9 mouse cellular contexts compared by ENCODE assay signal in genomic region chr5:125390906-125391477, GRCm38 (mm10). TPM values are rescaled to one million over a fixed set of nuclear protein-coding genes. Genes with fewer than 3 reads are reported as not detected.
DNase-seq lines count a peak whose midpoint lies in the region; ATAC-seq and TF ChIP-seq lines count a peak whose summit lies in the region.
"Had no signal": no experiment of that assay in that cellular context is flagged by ENCODE, and none has a peak within 500 bp of the region (broad histone marks: within the 10 kb centered on the region; RNA-seq: fewer than 3 reads in every experiment).

No protein-coding gene starts in this region.

- DNase-seq in heart, adult 2 months: no peak
- no peak for DNase-seq in heart, adult 8-10 months (ENCODE audit: low spot score)
- DNase-seq in lung, postnatal 0 days (ENCODE audit: low spot score): no peak
- DNase-seq in lung, postnatal 10 days: no peak
- DNase-seq in hindbrain, postnatal 0 days (ENCODE audit: low spot score): no peak
- no peak for DNase-seq in retina, embryonic 14.5 days (ENCODE audit: low spot score)

- H3K79me2 ChIP-seq in heart, adult 2 months (replicated peaks; ENCODE audit: control insufficient read depth, insufficient read depth, low read length): peaks cover 8% of the 10 kb centered on the region; the same call in 1 of the 2 replicates

- 77% methylated on average over 3 of the region's 3 CpGs for WGBS in heart, adult 2 months
- 80% methylated on average over 3 of the region's 3 CpGs for WGBS in lung, postnatal 0 days
- WGBS in hindbrain, postnatal 0 days: 87% methylated on average over 3 of the region's 3 CpGs
- 97% methylated on average over 3 of the region's 3 CpGs for WGBS in neural tube, embryonic 15.5 days

- H3K27me3 ChIP-seq in heart, adult 2 months (ENCODE audit: control insufficient read depth, insufficient read depth, low read length): no peaks in the 10 kb centered on the region
- no peaks in the 10 kb centered on the region for H3K27me3 ChIP-seq in lung, postnatal 0 days (replicated peaks; ENCODE audit: insufficient read depth, low read length)
- no peaks in the 10 kb centered on the region for H3K27me3 ChIP-seq in hindbrain, postnatal 0 days (ENCODE audit: insufficient read depth, low read length)
- no peaks in the 10 kb centered on the region for H3K27me3 ChIP-seq in neural tube, embryonic 15.5 days (replicated peaks)
- H3K27me3 ChIP-seq: limb, embryonic 12.5 days had no signal

- no peak for ATAC-seq in lung, postnatal 0 days
- ATAC-seq in hindbrain, postnatal 0 days: no peak
- no peak for ATAC-seq in neural tube, embryonic 15.5 days (ENCODE audit: low FRiP score)
- no peak for ATAC-seq in granulocyte monocyte progenitor cell, adult 5-6 weeks (replicated peaks; ENCODE audit: poor library complexity, severe bottlenecking)

- H3K4me2 ChIP-seq in lung, postnatal 0 days (replicated peaks; ENCODE audit: low read depth, low read length): no peak overlapping the region
- H3K4me2 ChIP-seq in hindbrain, postnatal 0 days (ENCODE audit: low read depth, low read length): no peak overlapping the region
- no peak overlapping the region for H3K4me2 ChIP-seq in neural tube, embryonic 15.5 days

- H3K9me3 ChIP-seq in lung, postnatal 0 days (ENCODE audit: low read length): no peaks in the 10 kb centered on the region
- H3K9me3 ChIP-seq in hindbrain, postnatal 0 days (ENCODE audit: low read length): no peaks in the 10 kb centered on the region
- H3K9me3 ChIP-seq in neural tube, embryonic 15.5 days (replicated peaks): no peaks in the 10 kb centered on the region
- H3K9me3 ChIP-seq: limb, embryonic 12.5 days had no signal

- H3K4me1 ChIP-seq in heart, adult 2 months (ENCODE audit: control insufficient read depth, insufficient read depth, low read length): peaks cover 12% of the 10 kb centered on the region
- H3K4me1 ChIP-seq in lung, postnatal 0 days (ENCODE audit: insufficient read depth, low read depth, low read length): peaks cover 17% of the 10 kb centered on the region; the same call in 1 of the 2 replicates
- peaks cover 18% of the 10 kb centered on the region for H3K4me1 ChIP-seq in hindbrain, postnatal 0 days (ENCODE audit: insufficient read depth, low read length)
- peaks cover 49% of the 10 kb centered on the region for H3K4me1 ChIP-seq in neural tube, embryonic 15.5 days

- no peak for TF ChIP-seq POLR2A in heart, adult 2 months (IDR thresholded peaks at IDR 0.05; ENCODE audit: insufficient read depth, low read depth, low read length)

- no peak for TF ChIP-seq EP300 in heart, adult 2 months (IDR thresholded peaks at IDR 0.05; ENCODE audit: insufficient read depth, low read depth, low read length)
- no peak for TF ChIP-seq EP300 in lung, postnatal 0 days (IDR thresholded peaks at IDR 0.05)

- H3K36me3 ChIP-seq in heart, adult 2 months (ENCODE audit: control insufficient read depth, insufficient read depth, low read length): peaks cover 14% of the 10 kb centered on the region
- H3K36me3 ChIP-seq in lung, postnatal 0 days (ENCODE audit: insufficient read depth, low read length): peaks cover 5% of the 10 kb centered on the region; the same call in 1 of the 2 replicates
- no peaks in the 10 kb centered on the region for H3K36me3 ChIP-seq in hindbrain, postnatal 0 days (ENCODE audit: insufficient read depth, low read length)
- peaks cover under 1% of the 10 kb centered on the region; the same call in 1 of the 2 replicates for H3K36me3 ChIP-seq in neural tube, embryonic 15.5 days

- peak overlapping the region; percentile 23 for H3K9ac ChIP-seq in heart, adult 2 months (ENCODE audit: low read depth, low read length)
- no peak overlapping the region for H3K9ac ChIP-seq in lung, postnatal 0 days (replicated peaks; ENCODE audit: low read depth)
- H3K9ac ChIP-seq in hindbrain, postnatal 0 days (replicated peaks; ENCODE audit: low read length): no peak overlapping the region
- H3K9ac ChIP-seq in neural tube, embryonic 15.5 days (replicated peaks): no peak overlapping the region
- H3K9ac ChIP-seq: limb, embryonic 12.5 days had no signal

- intact Hi-C loops in heart, adult 2 months (cut with DNase I): no loop called here

- no peak overlapping the region for H3K4me3 ChIP-seq in heart, adult 2 months
- no peak overlapping the region for H3K4me3 ChIP-seq in lung, postnatal 0 days (ENCODE audit: low read depth, low read length)
- no peak overlapping the region for H3K4me3 ChIP-seq in hindbrain, postnatal 0 days (ENCODE audit: low read length)
- H3K4me3 ChIP-seq in neural tube, embryonic 15.5 days (replicated peaks): no peak overlapping the region

- TF ChIP-seq CTCF in heart, adult 2 months (IDR thresholded peaks at IDR 0.05): no peak
- TF ChIP-seq CTCF in lung, postnatal 0 days (IDR thresholded peaks at IDR 0.05): no peak
- no peak for TF ChIP-seq CTCF in hindbrain, postnatal 0 days (IDR thresholded peaks at IDR 0.05; ENCODE audit: low read depth)

- H3K27ac ChIP-seq in heart, adult 2 months: peak overlapping the region; percentile 99
- peak overlapping the region; percentile 99 for H3K27ac ChIP-seq in lung, postnatal 0 days (ENCODE audit: low read length)
- peak overlapping the region; percentile 99; the same call in 1 of the 2 replicates for H3K27ac ChIP-seq in hindbrain, postnatal 0 days
- H3K27ac ChIP-seq in neural tube, embryonic 15.5 days (replicated peaks): peak overlapping the region; percentile 98; the same call in 1 of the 2 replicates

RNA-seq across cellular contexts. Expression of gene Ubc, which starts 1.0 kb away (rescaled TPM):
- 1,000 to 10,000 TPM in 1 of 2 experiments, 100 to 1,000 TPM in 1; 894 to 1,473 TPM for total RNA-seq in heart, adult 2 months (2021)
- 664 and 1,033 TPM in 2 replicates for polyA plus RNA-seq in heart, adult 2 months (2012; rRNA removed)
- 1,000 to 10,000 TPM in 2 of 4 experiments, 100 to 1,000 TPM in 2; 839 to 1,234 (median 1,027) TPM for total RNA-seq in heart, adult 8-10 months (2022)
- 751 and 865 TPM in 2 replicates for polyA plus RNA-seq in lung, postnatal 0 days (2015; fragmentation: Nextera tagmentation; extraction: Ambion mirVana)
- total RNA-seq in hindbrain, postnatal 0 days (2014; rRNA removed): 911 and 1,042 TPM in 2 replicates
- polyA plus RNA-seq in hindbrain, postnatal 0 days (2015; fragmentation: Nextera tagmentation; extraction: Ambion mirVana): 1,155 and 1,219 TPM in 2 replicates
- 1,353 and 1,380 TPM in 2 replicates for polyA plus RNA-seq in neural tube, embryonic 15.5 days (2015; fragmentation: Nextera tagmentation; extraction: Ambion mirVana)
- total RNA-seq in granulocyte monocyte progenitor cell, adult 5-6 weeks (2014; fragmentation: Nextera tagmentation): 126 and 139 TPM in 2 replicates
- 236 and 280 TPM in 2 replicates for total RNA-seq in granulocyte monocyte progenitor cell, adult 5-6 weeks (2017)

RNA-seq across cellular contexts. Expression of gene Gm10382, which starts 1.9 kb away (rescaled TPM):
- total RNA-seq in heart, adult 2 months (2021): under 1 TPM in 1 of 2 experiments, not detected in 1; 0.21 TPM
- 0.12 and 0.23 TPM in 2 replicates for polyA plus RNA-seq in heart, adult 2 months (2012; rRNA removed)
- not detected for total RNA-seq in heart, adult 8-10 months (2022)
- polyA plus RNA-seq in lung, postnatal 0 days (2015; fragmentation: Nextera tagmentation; extraction: Ambion mirVana): 0.63 and 0.77 TPM in 2 replicates
- 1.3 TPM in 1 of 2 replicates, not detected in the other for total RNA-seq in hindbrain, postnatal 0 days (2014; rRNA removed)
- 0.48 and 0.66 TPM in 2 replicates for polyA plus RNA-seq in hindbrain, postnatal 0 days (2015; fragmentation: Nextera tagmentation; extraction: Ambion mirVana)
- 0.59 and 0.74 TPM in 2 replicates for polyA plus RNA-seq in neural tube, embryonic 15.5 days (2015; fragmentation: Nextera tagmentation; extraction: Ambion mirVana)
- total RNA-seq in granulocyte monocyte progenitor cell, adult 5-6 weeks (2014; fragmentation: Nextera tagmentation): 0.96 TPM in 1 of 2 replicates, not detected in the other
- 0.26 TPM in 1 of 2 replicates, not detected in the other for total RNA-seq in granulocyte monocyte progenitor cell, adult 5-6 weeks (2017)

RNA-seq across cellular contexts. Expression of gene Dhx37, which starts 42.9 kb away (rescaled TPM):
- 10 to 100 TPM; 11.1 to 12.4 TPM for total RNA-seq in heart, adult 2 months (2021)
- polyA plus RNA-seq in heart, adult 2 months (2012; rRNA removed): 14.8 and 15.7 TPM in 2 replicates
- total RNA-seq in heart, adult 8-10 months (2022): 10 to 100 TPM; 11.8 to 14.2 (median 12.6) TPM
- 4.3 and 5.9 TPM in 2 replicates for polyA plus RNA-seq in lung, postnatal 0 days (2015; fragmentation: Nextera tagmentation; extraction: Ambion mirVana)
- total RNA-seq in hindbrain, postnatal 0 days (2014; rRNA removed): 15.8 and 27.5 TPM in 2 replicates
- 8.0 and 9.8 TPM in 2 replicates for polyA plus RNA-seq in hindbrain, postnatal 0 days (2015; fragmentation: Nextera tagmentation; extraction: Ambion mirVana)
- 9.9 and 10.9 TPM in 2 replicates for polyA plus RNA-seq in neural tube, embryonic 15.5 days (2015; fragmentation: Nextera tagmentation; extraction: Ambion mirVana)
- total RNA-seq in granulocyte monocyte progenitor cell, adult 5-6 weeks (2014; fragmentation: Nextera tagmentation): 16.8 and 25.8 TPM in 2 replicates
- 53.0 and 56.7 TPM in 2 replicates for total RNA-seq in granulocyte monocyte progenitor cell, adult 5-6 weeks (2017)

RNA-seq across cellular contexts. Expression of gene Scarb1, which starts 50.1 kb away (rescaled TPM):
- 10 to 100 TPM; 23.6 to 27.8 TPM for total RNA-seq in heart, adult 2 months (2021)
- polyA plus RNA-seq in heart, adult 2 months (2012; rRNA removed): 55.5 and 77.5 TPM in 2 replicates
- 10 to 100 TPM; 21.8 to 27.3 (median 25.7) TPM for total RNA-seq in heart, adult 8-10 months (2022)
- polyA plus RNA-seq in lung, postnatal 0 days (2015; fragmentation: Nextera tagmentation; extraction: Ambion mirVana): 54.9 and 64.9 TPM in 2 replicates
- total RNA-seq in hindbrain, postnatal 0 days (2014; rRNA removed): 70.3 and 71.7 TPM in 2 replicates
- polyA plus RNA-seq in hindbrain, postnatal 0 days (2015; fragmentation: Nextera tagmentation; extraction: Ambion mirVana): 53.9 and 56.1 TPM in 2 replicates
- 50.5 and 55.5 TPM in 2 replicates for polyA plus RNA-seq in neural tube, embryonic 15.5 days (2015; fragmentation: Nextera tagmentation; extraction: Ambion mirVana)
- 80.2 and 145 TPM in 2 replicates for total RNA-seq in granulocyte monocyte progenitor cell, adult 5-6 weeks (2014; fragmentation: Nextera tagmentation)
- 49.0 and 53.9 TPM in 2 replicates for total RNA-seq in granulocyte monocyte progenitor cell, adult 5-6 weeks (2017)

RNA-seq across cellular contexts. Expression of gene Bri3bp, which starts 50.4 kb away (rescaled TPM):
- 10 to 100 TPM; 52.2 to 52.4 TPM for total RNA-seq in heart, adult 2 months (2021)
- 31.4 and 31.5 TPM in 2 replicates for polyA plus RNA-seq in heart, adult 2 months (2012; rRNA removed)
- total RNA-seq in heart, adult 8-10 months (2022): 10 to 100 TPM; 44.4 to 61.8 (median 45.5) TPM
- polyA plus RNA-seq in lung, postnatal 0 days (2015; fragmentation: Nextera tagmentation; extraction: Ambion mirVana): 12.8 and 13.3 TPM in 2 replicates
- total RNA-seq in hindbrain, postnatal 0 days (2014; rRNA removed): 89.3 and 91.2 TPM in 2 replicates
- 41.7 and 44.2 TPM in 2 replicates for polyA plus RNA-seq in hindbrain, postnatal 0 days (2015; fragmentation: Nextera tagmentation; extraction: Ambion mirVana)
- polyA plus RNA-seq in neural tube, embryonic 15.5 days (2015; fragmentation: Nextera tagmentation; extraction: Ambion mirVana): 37.3 and 40.6 TPM in 2 replicates
- total RNA-seq in granulocyte monocyte progenitor cell, adult 5-6 weeks (2014; fragmentation: Nextera tagmentation): 43.5 and 68.5 TPM in 2 replicates
- 24.4 and 25.4 TPM in 2 replicates for total RNA-seq in granulocyte monocyte progenitor cell, adult 5-6 weeks (2017)
